8 mouse cellular contexts compared by ENCODE assay signal in the genomic region with DNA sequence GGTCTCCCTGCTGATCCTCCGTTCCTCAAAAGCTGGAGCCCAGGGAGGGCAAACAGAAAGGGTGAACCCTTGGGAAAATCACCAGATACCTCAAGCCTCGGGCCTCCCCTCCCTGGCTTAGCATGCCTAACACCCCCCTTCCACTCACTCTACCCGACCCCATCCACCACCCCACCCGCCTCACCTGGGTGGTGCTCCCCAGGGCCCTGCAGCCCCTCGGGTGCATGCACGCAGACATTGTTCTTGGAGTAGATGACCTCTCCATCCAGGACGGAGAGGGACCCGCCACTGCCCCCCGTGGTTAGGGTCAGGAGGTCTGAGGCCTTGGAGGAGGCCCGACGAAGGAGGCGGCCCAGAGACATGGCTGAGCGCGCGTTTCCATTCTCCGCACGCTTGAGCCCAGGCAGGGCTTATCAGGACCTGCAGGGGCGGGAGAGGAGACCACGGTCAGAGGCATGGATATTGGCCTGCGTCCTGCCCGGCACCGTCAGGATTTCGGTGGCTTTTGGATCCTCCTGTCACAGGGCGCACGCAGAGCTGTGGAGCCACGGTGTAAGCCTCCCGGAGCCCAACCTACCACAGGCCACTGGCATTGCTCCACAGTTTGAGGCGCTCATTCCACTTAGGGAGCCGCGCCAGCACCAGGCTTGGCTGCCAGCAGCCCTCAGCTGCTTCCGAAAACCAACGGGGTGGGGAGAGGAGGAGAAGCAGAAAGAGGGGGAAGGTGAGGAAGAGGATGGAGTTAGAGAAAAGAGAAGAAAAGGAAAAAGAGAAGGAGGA. TPM values are rescaled to one million over a fixed set of nuclear protein-coding genes. Genes with fewer than 3 reads are reported as not detected.
DNase-seq lines count a peak whose midpoint lies in the region; ATAC-seq lines count a peak whose summit lies in the region.

No protein-coding gene starts in this region.

- peak overlapping the region; percentile 39; the same call in 1 of the 2 replicates for H3K27ac ChIP-seq in midbrain, embryonic 13.5 days
- H3K27ac ChIP-seq in midbrain, embryonic 15.5 days: no peak overlapping the region

- H3K4me2 ChIP-seq in midbrain, embryonic 13.5 days (replicated peaks): no peak overlapping the region
- H3K4me2 ChIP-seq in midbrain, embryonic 15.5 days: no peak overlapping the region

- ATAC-seq in midbrain, embryonic 13.5 days: no peak
- no peak for ATAC-seq in midbrain, embryonic 15.5 days (replicated peaks)

- peaks cover 46% of the 10 kb centered on the region for H3K4me1 ChIP-seq in midbrain, embryonic 13.5 days (replicated peaks)
- peaks cover 31% of the 10 kb centered on the region for H3K4me1 ChIP-seq in midbrain, embryonic 15.5 days

- H3K9ac ChIP-seq in midbrain, embryonic 13.5 days (replicated peaks): no peak overlapping the region; the same call in 1 of the 2 replicates
- no peak overlapping the region for H3K9ac ChIP-seq in midbrain, embryonic 15.5 days

- H3K9me3 ChIP-seq in midbrain, embryonic 13.5 days: no peaks in the 10 kb centered on the region
- H3K9me3 ChIP-seq in midbrain, embryonic 15.5 days: no peaks in the 10 kb centered on the region

- no peaks in the 10 kb centered on the region for H3K27me3 ChIP-seq in midbrain, embryonic 13.5 days
- no peaks in the 10 kb centered on the region for H3K27me3 ChIP-seq in midbrain, embryonic 15.5 days (replicated peaks)

- intact Hi-C loops in left cerebral cortex, postnatal 14 days (cut with DNase I): no loop called here

- 49% methylated on average over 32 of the region's 32 CpGs for WGBS in midbrain, embryonic 13.5 days
- WGBS in midbrain, embryonic 15.5 days: 53% methylated on average over 32 of the region's 32 CpGs

- H3K4me3 ChIP-seq in midbrain, embryonic 13.5 days (replicated peaks): no peak overlapping the region
- H3K4me3 ChIP-seq in midbrain, embryonic 15.5 days: no peak overlapping the region

- peaks cover 37% of the 10 kb centered on the region for H3K36me3 ChIP-seq in midbrain, embryonic 13.5 days
- H3K36me3 ChIP-seq in midbrain, embryonic 15.5 days (replicated peaks): peaks cover 20% of the 10 kb centered on the region

- DNase-seq in cerebellum, postnatal 14 days: peak; percentile 96 to 97
- DNase-seq in heart, adult 9 months (ENCODE audit: low spot score in 2 of 2): peak; percentile 62 to 82
- peak; percentile 66 to 70 for DNase-seq in left cerebral cortex, postnatal 14 days (ENCODE audit: low spot score in 2 of 2)
- DNase-seq in ovary, postnatal 36 days (ENCODE audit: low spot score): peak; percentile 74
- no peak for DNase-seq in urinary bladder, postnatal 10 days (ENCODE audit: low spot score)
- DNase-seq in retina, embryonic 14.5 days (ENCODE audit: low spot score): no peak

RNA-seq across cellular contexts. Expression of a gene that starts 17.8 kb away (rescaled TPM):
- 50.0 and 53.1 TPM in 2 replicates for polyA plus RNA-seq in midbrain, embryonic 13.5 days (2015; fragmentation: Nextera tagmentation; extraction: Ambion mirVana)
- polyA plus RNA-seq in midbrain, embryonic 15.5 days (2015; fragmentation: Nextera tagmentation; extraction: Ambion mirVana): 66.8 and 67.2 TPM in 2 replicates
- total RNA-seq in left cerebral cortex, postnatal 14 days (2021): 10 to 100 TPM; 51.3 to 56.4 TPM

RNA-seq across cellular contexts. Expression of a gene that starts 17.9 kb away (rescaled TPM):
- 17.6 and 18.1 TPM in 2 replicates for polyA plus RNA-seq in midbrain, embryonic 13.5 days (2015; fragmentation: Nextera tagmentation; extraction: Ambion mirVana)
- polyA plus RNA-seq in midbrain, embryonic 15.5 days (2015; fragmentation: Nextera tagmentation; extraction: Ambion mirVana): 19.3 and 21.5 TPM in 2 replicates
- 1 to 10 TPM; 1.1 to 1.8 TPM for total RNA-seq in left cerebral cortex, postnatal 14 days (2021)

RNA-seq across cellular contexts. Expression of a gene that starts 57.2 kb away (rescaled TPM):
- 49.9 and 50.7 TPM in 2 replicates for polyA plus RNA-seq in midbrain, embryonic 13.5 days (2015; fragmentation: Nextera tagmentation; extraction: Ambion mirVana)
- polyA plus RNA-seq in midbrain, embryonic 15.5 days (2015; fragmentation: Nextera tagmentation; extraction: Ambion mirVana): 93.9 and 95.3 TPM in 2 replicates
- 100 to 1,000 TPM; 142 to 157 TPM for total RNA-seq in left cerebral cortex, postnatal 14 days (2021)

Comparison
In these comparisons a context has a peak if more than half of its experiments do, and no peak if none do; other contexts are left out.
1. DNase-seq: peak in cerebellum, postnatal 14 days (2 of 2), heart, adult 9 months (2 of 2), left cerebral cortex, postnatal 14 days (2 of 2) and ovary, postnatal 36 days (single experiment); none in urinary bladder, postnatal 10 days (single experiment) and retina, embryonic 14.5 days (single experiment).